Mouse (Mus musculus) layer of hippocampus, adult 2 months (tissue): Measurements from ENCODE around the gene Elp4. TPM values are rescaled to one million over a fixed set of nuclear protein-coding genes. Genes with fewer than 3 reads are reported as not detected.

Experiments used
- DNase-seq, 2 experiments: peaks; one replicate each; pipeline ENCODE4 v3.0.0; 2022; ENCODE audit warnings: low spot score in 2 of 2
- H3K27ac ChIP-seq: fragments of 200-600 bp; 2 replicates; pipeline ENCODE4 v1.8.1; 2022
- H3K4me3 ChIP-seq: fragments of 200-600 bp; 2 replicates; pipeline ENCODE4 v1.8.1; 2022; ENCODE audit warnings: mild to moderate bottlenecking
- CTCF ChIP-seq: fragments of 200-600 bp; conservative IDR thresholded peaks from 2 replicates; pipeline ENCODE4 v1.8.1; 2022; ENCODE audit warnings: antibody characterized with exemption, mild to moderate bottlenecking, moderate library complexity
- total RNA-seq, 2 experiments: library from RNA; stranded (reverse); gene quantifications; 2 replicates each; pipeline ENCODE4 v1.2.3; 2021

The Elp4 gene
- total RNA-seq, 2 experiments from 2014 or later, result 16.5 to 18.9 TPM

DNA sequence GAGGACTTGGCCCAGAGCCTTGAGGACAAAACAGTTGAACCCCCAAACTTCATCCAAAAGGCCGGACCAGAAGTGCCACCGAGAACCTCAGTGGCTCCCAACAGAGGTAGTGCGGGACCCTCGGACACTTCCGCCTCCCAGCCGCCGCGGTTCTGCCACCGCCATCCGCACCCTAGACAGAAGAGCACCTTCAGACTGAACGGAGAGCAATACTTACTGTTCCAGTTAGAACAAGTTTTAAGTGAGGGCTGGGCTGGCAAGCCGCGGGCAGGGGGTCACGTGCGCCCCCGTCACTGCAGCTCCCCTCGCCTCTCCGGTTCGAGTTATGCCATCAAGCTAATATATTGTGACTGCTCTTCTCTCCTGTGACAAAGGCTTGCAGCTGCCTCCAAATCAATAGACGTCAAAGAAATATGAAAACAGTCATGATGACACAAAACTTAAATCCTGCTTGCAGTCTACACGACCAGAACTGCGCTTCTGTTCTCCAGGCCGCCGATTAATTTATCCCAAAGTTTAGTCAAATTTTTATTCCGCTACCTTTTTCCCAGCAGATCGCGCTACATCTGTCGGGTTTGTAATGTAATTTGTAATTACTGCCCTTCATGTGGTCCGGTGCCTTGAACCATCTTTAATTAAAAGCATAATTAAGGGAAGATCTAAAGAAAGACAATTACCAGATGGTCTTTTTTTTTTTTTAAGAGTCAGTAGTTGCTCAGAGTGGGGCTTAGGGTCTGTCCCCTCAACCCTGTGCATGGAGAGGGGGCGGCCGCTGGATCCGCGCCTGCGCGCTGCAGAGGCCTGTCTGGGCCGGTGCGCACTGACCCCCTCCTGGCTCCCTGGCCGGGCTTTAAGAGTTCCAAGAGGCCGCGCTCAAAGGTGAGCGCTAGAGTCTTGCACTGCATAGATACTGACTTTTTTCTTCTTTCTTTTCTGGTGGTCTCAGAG lies 244.2 kb downstream of the Elp4 start:
- no peak for TF ChIP-seq CTCF
- no peak overlapping the region for H3K27ac ChIP-seq
- H3K4me3 ChIP-seq, result peak overlapping the region; percentile 17; the same call in 1 of the 2 replicates
- no peak for DNase-seq

DNA sequence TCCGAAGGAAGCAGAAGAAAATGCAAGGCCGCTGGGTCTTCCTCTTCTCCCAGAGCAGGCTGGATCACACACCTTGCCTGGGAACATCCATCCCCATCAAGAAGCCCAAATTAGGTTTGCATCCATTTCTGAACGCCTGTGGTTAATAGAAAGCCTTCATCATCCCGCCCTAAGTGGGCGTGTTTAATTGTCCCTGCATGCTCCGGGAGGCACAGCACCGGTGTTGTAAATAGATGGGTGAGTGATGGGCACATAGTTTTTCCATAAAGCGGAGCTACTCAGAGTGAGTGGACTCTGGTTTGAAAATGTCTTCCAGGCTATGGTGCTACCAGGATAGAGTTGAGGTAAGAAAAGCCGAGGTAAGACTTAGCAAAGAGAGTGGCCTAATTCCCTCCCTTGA lies 245.0 kb downstream of the Elp4 start:
- Histone ChIP-seq H3K4me3 (no peak overlapping the region; the same call in 1 of the 2 replicates), H3K27ac (no peak overlapping the region)
- no peak for TF ChIP-seq CTCF

DNA sequence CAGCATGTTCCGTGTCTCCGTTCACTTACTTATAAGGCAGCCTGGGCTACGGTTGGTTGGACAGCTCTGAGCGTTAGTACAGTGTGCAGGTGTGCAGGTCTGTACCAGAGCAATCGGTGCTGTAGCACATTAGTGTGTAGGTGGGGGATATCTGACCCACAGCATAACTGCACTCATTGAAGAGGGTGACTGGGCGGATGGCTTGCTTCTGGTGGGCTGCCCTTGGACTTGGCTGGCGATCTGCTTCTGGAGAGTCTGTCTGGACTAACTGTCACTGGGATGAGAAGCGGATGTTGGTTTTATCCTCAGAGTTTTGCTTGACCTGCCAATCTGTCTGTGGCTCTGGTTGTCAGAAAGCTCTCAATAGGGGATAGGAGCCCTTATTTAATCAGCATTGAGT lies 247.9 kb downstream of the Elp4 start:
- no peak for DNase-seq
- no peak overlapping the region for H3K4me3 ChIP-seq
- H3K27ac ChIP-seq, result no peak overlapping the region
- no peak for TF ChIP-seq CTCF

More for the DNA sequence above, 245.0 kb downstream of the Elp4 start:
- DNase-seq, result no peak

Other genes with a start within 250 kb of the Elp4 start
- 10 to 100 TPM; 10.5 to 13.5 TPM for gene Pax6, start 235.7 kb downstream of the Elp4 start, total RNA-seq
- gene Immp1l, start 74 bp upstream of the Elp4 start, total RNA-seq, result 10 to 100 TPM; 26.4 to 28.9 TPM
- gene Dnajc24, start 99.0 kb upstream of the Elp4 start, total RNA-seq, result 10 to 100 TPM; 26.4 to 27.9 TPM